14 mouse cellular contexts compared by ENCODE assay signal in genomic region chr1:168975037-168975698, GRCm38 (mm10).
DNase-seq lines count a peak whose midpoint lies in the region; ATAC-seq and TF ChIP-seq lines count a peak whose summit lies in the region.
"Had no signal": no experiment of that assay in that cellular context is flagged by ENCODE, and none has a peak within 500 bp of the region (broad histone marks: within the 10 kb centered on the region; RNA-seq: fewer than 3 reads in every experiment).

No protein-coding gene starts in this region.

- H3K27me3 ChIP-seq in kidney, embryonic 16.5 days (ENCODE audit: insufficient read depth, low read length) = no peaks in the 10 kb centered on the region
- H3K27me3 ChIP-seq: limb, embryonic 15.5 days; midbrain, embryonic 15.5 days had no signal

- no peaks in the 10 kb centered on the region for H3K36me3 ChIP-seq in kidney, embryonic 16.5 days (ENCODE audit: insufficient read depth, low read length)
- H3K36me3 ChIP-seq: limb, embryonic 15.5 days; midbrain, embryonic 15.5 days had no signal

- H3K4me2 ChIP-seq in kidney, embryonic 16.5 days (replicated peaks; ENCODE audit: low read depth, low read length) = no peak overlapping the region; the same call in 1 of the 2 replicates
- H3K4me2 ChIP-seq: limb, embryonic 15.5 days; lung, embryonic 14.5 days; midbrain, embryonic 15.5 days had no signal

- H3K4me1 ChIP-seq in kidney, embryonic 16.5 days (ENCODE audit: insufficient read depth, low read length) = peaks cover 12% of the 10 kb centered on the region
- no peaks in the 10 kb centered on the region for H3K4me1 ChIP-seq in lung, adult 2 months (ENCODE audit: control insufficient read depth, insufficient read depth, low read length)
- H3K4me1 ChIP-seq: limb, embryonic 15.5 days; midbrain, embryonic 15.5 days had no signal

- no peaks in the 10 kb centered on the region for H3K9me3 ChIP-seq in kidney, embryonic 16.5 days (ENCODE audit: low read length)
- H3K9me3 ChIP-seq: limb, embryonic 15.5 days; midbrain, embryonic 15.5 days had no signal

- no peak for TF ChIP-seq POLR2A in lung, adult 2 months (IDR thresholded peaks at IDR 0.05; ENCODE audit: borderline replicate concordance, extremely low read depth, low read depth, low read length)

- 29% methylated on average over 8 of the region's 8 CpGs for WGBS in kidney, embryonic 16.5 days
- WGBS in lung, adult 2 months = 69% methylated on average over 8 of the region's 8 CpGs

- H3K4me3 ChIP-seq in kidney, embryonic 16.5 days (ENCODE audit: low read length) = no peak overlapping the region
- no peak overlapping the region for H3K4me3 ChIP-seq in lung, adult 2 months (replicated peaks; ENCODE audit: extremely low read depth, low read depth, low read length)
- H3K4me3 ChIP-seq: left cerebral cortex, adult 2 months; limb, embryonic 15.5 days; midbrain, embryonic 15.5 days had no signal

- DNase-seq in heart, adult 11 months = peak; percentile 41
- DNase-seq in heart, adult 8-10 months (ENCODE audit: low spot score) = no peak
- no peak for DNase-seq in kidney, adult 9 months
- peak; percentile 60 for DNase-seq in 3T3-L1 (ENCODE audit: low read depth, low spot score)
- peak; percentile 48 for DNase-seq in fibroblast of lung, adult 2 months (ENCODE audit: low read depth)
- no peak for DNase-seq in gastrocnemius, postnatal 14 days
- DNase-seq in lung, adult 2 months = no peak
- DNase-seq: adrenal gland, postnatal 10 days; cerebellum, adult 8-10 months; lung, embryonic 14.5 days had no signal

- peak; percentile 85 for ATAC-seq in kidney, embryonic 16.5 days (ENCODE audit: low FRiP score, low TSS enrichment)
- ATAC-seq: midbrain, embryonic 15.5 days had no signal

- H3K27ac ChIP-seq in kidney, embryonic 16.5 days (ENCODE audit: low read length) = peak overlapping the region; percentile 75
- H3K27ac ChIP-seq: left cerebral cortex, adult 2 months; limb, embryonic 15.5 days; midbrain, embryonic 15.5 days had no signal

- intact Hi-C loops in gastrocnemius, postnatal 14 days (cut with DNase I; ENCODE audit: low total_unique reads) = no loop called here

- TF ChIP-seq CTCF in lung, adult 2 months (IDR thresholded peaks at IDR 0.05; ENCODE audit: insufficient read depth, low read length) = no peak

- no peak overlapping the region for H3K9ac ChIP-seq in kidney, embryonic 16.5 days (replicated peaks; ENCODE audit: low read length)
- H3K9ac ChIP-seq: limb, embryonic 15.5 days; lung, embryonic 14.5 days; midbrain, embryonic 15.5 days had no signal

Comparison
In these comparisons a context has a peak if more than half of its experiments do, and no peak if none do; other contexts are left out.
1. DNase-seq: peak in heart, adult 11 months (single experiment), 3T3-L1 (single experiment) and fibroblast of lung, adult 2 months (single experiment); none in heart, adult 8-10 months (single experiment), kidney, adult 9 months (single experiment), gastrocnemius, postnatal 14 days (single experiment) and lung, adult 2 months (single experiment).